Mouse (Mus musculus): ENCODE data around the gene Ank3. TPM values are rescaled to one million over a fixed set of nuclear protein-coding genes. Genes with fewer than 3 reads are reported as not detected.

Ank3 gene
- total and polyA plus RNA-seq, 3 experiments: 3.2 to 6.7 TPM; not detected in 1

GRCm38 (mm10) chr10:69670496-69670895 is 271.9 kb downstream of the Ank3 start:
- Histone ChIP-seq H3K79me2 (ENCODE audit: control insufficient read depth, insufficient read depth, low read length, poor library complexity) (no peaks in the 10 kb centered on the region), H3K9ac (ENCODE audit: control insufficient read depth, low read depth, low read length, poor library complexity, severe bottlenecking) (no peak overlapping the region), H3K27me3 (ENCODE audit: control insufficient read depth in 1 of 2, insufficient read depth in 2 of 2, low read length in 2 of 2) (no peaks in the 10 kb centered on the region; a peak in 1 of 4 replicates), H3K4me1 (ENCODE audit: control insufficient read depth in 1 of 2, insufficient read depth in 2 of 2, low read length in 2 of 2) (no peaks in the 10 kb centered on the region), H3K36me3 (ENCODE audit: control insufficient read depth in 1 of 2, insufficient read depth in 2 of 2, low read length in 2 of 2) (no peaks in the 10 kb centered on the region), H3K9me3 (replicated peaks; ENCODE audit: insufficient read depth, low read length) (no peaks in the 10 kb centered on the region), H3K27ac (ENCODE audit: control insufficient read depth, low read depth, low read length) (no peak overlapping the region), H3K4me3 (ENCODE audit: control insufficient read depth in 1 of 2, insufficient read depth in 1 of 2, low read depth in 2 of 2, low read length in 2 of 2) (no peak overlapping the region)
- DNase-seq (ENCODE audit: low read depth, low spot score): no peak
- TF ChIP-seq ELF1 (IDR thresholded peaks at IDR 0.05; ENCODE audit: low read depth, low read length) (no peak), POLR2AphosphoS5 (IDR thresholded peaks at IDR 0.05; ENCODE audit: borderline replicate concordance, low read depth, low read length) (no peak), ZC3H11A (IDR thresholded peaks at IDR 0.05; ENCODE audit: low read depth, low read length) (no peak), NRF1 (IDR thresholded peaks at IDR 0.05; ENCODE audit: insufficient read depth, low read depth, low read length, poor library complexity, severe bottlenecking) (no peak), USF1 (IDR thresholded peaks at IDR 0.05; ENCODE audit: low read depth, low read length) (no peak), MYC (IDR thresholded peaks at IDR 0.05; ENCODE audit: low read depth, low read length) (no peak), ZMIZ1 (IDR thresholded peaks at IDR 0.05; ENCODE audit: low read depth, low read length) (no peak), MAZ (IDR thresholded peaks at IDR 0.05; ENCODE audit: low read depth, low read length) (no peak), MAX (IDR thresholded peaks at IDR 0.05; ENCODE audit: low read length) (no peak), USF2 (IDR thresholded peaks at IDR 0.05; ENCODE audit: borderline replicate concordance in 1 of 2, insufficient read depth in 1 of 2, low read depth in 1 of 2, low read length in 2 of 2) (no peak), UBTF (IDR thresholded peaks at IDR 0.05; ENCODE audit: borderline replicate concordance, insufficient read depth, low read depth, low read length) (no peak), SIN3A (IDR thresholded peaks at IDR 0.05; ENCODE audit: low read length) (no peak), TBP (IDR thresholded peaks at IDR 0.05; ENCODE audit: low read depth, low read length) (no peak), ZKSCAN1 (IDR thresholded peaks at IDR 0.05; ENCODE audit: low read depth, low read length) (no peak), MXI1 (IDR thresholded peaks at IDR 0.05; ENCODE audit: low read depth, low read length) (no peak), MYB (IDR thresholded peaks at IDR 0.05; ENCODE audit: low read depth, low read length) (no peak), E2F4 (IDR thresholded peaks at IDR 0.05; ENCODE audit: borderline replicate concordance, low read depth, low read length) (no peak)

- H3K9me3 ChIP-seq (replicated peaks; ENCODE audit: insufficient read depth, low read length): no peaks in the 10 kb centered on the region
- H3K4me3 ChIP-seq (ENCODE audit: control insufficient read depth in 1 of 2, insufficient read depth in 1 of 2, low read depth in 2 of 2, low read length in 2 of 2): no peak overlapping the region
- H3K4me1 ChIP-seq (ENCODE audit: control insufficient read depth in 1 of 2, insufficient read depth in 2 of 2, low read length in 2 of 2): no peaks in the 10 kb centered on the region
- H3K27me3 ChIP-seq (ENCODE audit: control insufficient read depth in 1 of 2, insufficient read depth in 2 of 2, low read length in 2 of 2): no peaks in the 10 kb centered on the region; a peak in 1 of 4 replicates
- no peak for TF ChIP-seq UBTF (IDR thresholded peaks at IDR 0.05; ENCODE audit: borderline replicate concordance, insufficient read depth, low read depth, low read length)
- no peak for TF ChIP-seq KAT2A (conservative IDR thresholded peaks at IDR 0.05; ENCODE audit: low read depth, low read length)
- no peak for TF ChIP-seq CHD2 (IDR thresholded peaks at IDR 0.05; ENCODE audit: low read length)
- no peak for TF ChIP-seq ETS1 (IDR thresholded peaks at IDR 0.05; ENCODE audit: low read depth, low read length)
- TF ChIP-seq POLR2AphosphoS2 (IDR thresholded peaks at IDR 0.05; ENCODE audit: low read length): no peak
- TF ChIP-seq HCFC1 (IDR thresholded peaks at IDR 0.05; ENCODE audit: low read depth, low read length): no peak
- DNase-seq (ENCODE audit: low read depth, low spot score): no peak
- no peak overlapping the region for H3K27ac ChIP-seq (ENCODE audit: control insufficient read depth, low read depth, low read length)
- no peaks in the 10 kb centered on the region for H3K79me2 ChIP-seq (ENCODE audit: control insufficient read depth, insufficient read depth, low read length, poor library complexity)
- no peaks in the 10 kb centered on the region for H3K36me3 ChIP-seq (ENCODE audit: control insufficient read depth in 1 of 2, insufficient read depth in 2 of 2, low read length in 2 of 2)
- H3K9ac ChIP-seq (ENCODE audit: control insufficient read depth, low read depth, low read length, poor library complexity, severe bottlenecking): no peak overlapping the region
Measured at GRCm38 (mm10) chr10:69670959-69671358, 272.4 kb downstream of the Ank3 start.

All from MEL (cell line).